Mouse (Mus musculus) left cerebral cortex, adult 9 months (tissue): Measurements from ENCODE around the gene Pnp.
"Not testable (repeated sequence)": the region's sequence is repeated elsewhere in the genome, so short reads cannot be mapped to it uniquely, and the experiment has no call there.

ENCODE experiments used
- DNase-seq, 2 experiments: peaks; one replicate each; pipeline ENCODE4 v3.0.0; 2022; ENCODE audit warnings: low spot score in 2 of 2

Gene Pnp

DNA sequence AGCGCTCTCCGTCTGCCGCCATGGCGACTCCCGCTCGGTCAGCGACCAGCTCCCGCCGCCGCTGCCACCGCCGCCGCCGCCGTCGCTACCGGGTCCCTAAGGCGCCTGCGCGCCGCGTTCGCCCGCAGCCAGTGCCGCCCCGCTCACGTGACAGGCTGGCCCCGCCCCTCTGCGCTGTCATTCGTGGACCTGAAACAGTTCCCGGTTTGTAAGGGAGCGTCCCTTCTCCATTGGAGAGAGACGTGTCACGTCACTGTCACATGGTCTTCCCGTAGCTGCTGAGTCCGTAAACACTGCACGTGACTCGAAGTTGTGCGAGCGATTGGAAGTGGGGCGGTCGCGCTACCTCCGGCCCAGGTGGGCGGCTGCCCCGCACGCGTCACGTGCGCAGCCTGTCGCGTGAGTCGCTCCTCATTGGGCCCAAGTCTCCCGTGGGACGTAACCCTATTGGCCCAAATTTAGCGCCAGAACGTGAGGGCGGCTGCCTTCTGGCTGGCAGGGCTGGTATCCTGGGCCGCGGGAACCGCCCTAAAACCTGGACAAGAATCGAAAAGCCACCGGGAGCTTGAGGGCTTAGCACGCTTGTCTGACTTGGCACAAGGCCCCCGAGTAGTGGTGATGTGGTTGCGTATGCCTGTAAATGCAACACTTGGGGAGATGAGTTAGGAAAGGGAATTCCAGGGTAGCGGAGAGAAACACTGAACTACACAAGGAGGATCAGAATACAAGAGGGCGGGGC is at the start of gene Pnp, which contains the start of gene Pip4p1:
Gene Pnp (plus strand): TSS at position 329 of the 739 bp plus-strand sequence.
Gene Pip4p1 (minus strand): TSS at position 103 of the 739 bp plus-strand sequence.
- peak; percentile 99 to 100 for DNase-seq

DNA sequence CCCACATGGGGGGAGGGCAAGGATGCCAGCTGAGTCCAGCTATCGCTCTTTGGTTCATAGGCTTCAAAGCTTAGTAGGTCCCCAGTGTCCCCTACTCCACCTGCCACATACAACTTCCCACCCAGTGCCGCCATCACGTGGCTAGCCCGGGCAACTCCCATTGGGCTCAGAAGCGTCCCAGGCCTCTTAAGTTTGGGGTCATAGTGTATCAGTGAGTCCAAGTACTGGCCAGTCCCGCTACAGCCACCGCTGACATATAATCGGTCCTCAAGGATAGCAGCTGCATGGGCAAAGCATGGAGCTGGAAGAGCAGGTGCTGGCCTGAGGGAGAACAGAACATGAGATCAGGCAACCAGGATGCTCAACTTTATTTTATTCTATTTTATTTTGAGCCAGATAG is 39.3 kb upstream of the Pnp start:
- no peak for DNase-seq

DNA sequence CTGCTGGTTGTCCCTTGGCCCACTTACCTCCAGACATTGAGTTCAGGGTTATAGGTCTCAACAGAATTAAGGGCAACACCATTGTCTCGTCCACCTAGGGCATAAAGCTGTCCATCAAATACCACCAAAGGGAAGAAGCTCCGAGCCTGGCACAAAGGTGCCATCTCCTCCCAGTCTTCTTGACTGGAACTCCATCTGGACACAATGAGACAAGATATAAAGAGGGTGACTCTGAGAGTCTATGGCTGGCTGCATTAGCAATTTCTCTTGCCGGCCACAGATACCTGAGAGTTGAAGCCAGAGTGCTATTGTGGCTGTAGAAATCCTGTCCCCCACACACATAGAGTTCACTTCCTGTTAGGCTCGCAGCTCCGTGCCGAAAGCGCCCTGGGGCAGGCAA is 38.8 kb upstream of the Pnp start:
- no peak for DNase-seq

DNA sequence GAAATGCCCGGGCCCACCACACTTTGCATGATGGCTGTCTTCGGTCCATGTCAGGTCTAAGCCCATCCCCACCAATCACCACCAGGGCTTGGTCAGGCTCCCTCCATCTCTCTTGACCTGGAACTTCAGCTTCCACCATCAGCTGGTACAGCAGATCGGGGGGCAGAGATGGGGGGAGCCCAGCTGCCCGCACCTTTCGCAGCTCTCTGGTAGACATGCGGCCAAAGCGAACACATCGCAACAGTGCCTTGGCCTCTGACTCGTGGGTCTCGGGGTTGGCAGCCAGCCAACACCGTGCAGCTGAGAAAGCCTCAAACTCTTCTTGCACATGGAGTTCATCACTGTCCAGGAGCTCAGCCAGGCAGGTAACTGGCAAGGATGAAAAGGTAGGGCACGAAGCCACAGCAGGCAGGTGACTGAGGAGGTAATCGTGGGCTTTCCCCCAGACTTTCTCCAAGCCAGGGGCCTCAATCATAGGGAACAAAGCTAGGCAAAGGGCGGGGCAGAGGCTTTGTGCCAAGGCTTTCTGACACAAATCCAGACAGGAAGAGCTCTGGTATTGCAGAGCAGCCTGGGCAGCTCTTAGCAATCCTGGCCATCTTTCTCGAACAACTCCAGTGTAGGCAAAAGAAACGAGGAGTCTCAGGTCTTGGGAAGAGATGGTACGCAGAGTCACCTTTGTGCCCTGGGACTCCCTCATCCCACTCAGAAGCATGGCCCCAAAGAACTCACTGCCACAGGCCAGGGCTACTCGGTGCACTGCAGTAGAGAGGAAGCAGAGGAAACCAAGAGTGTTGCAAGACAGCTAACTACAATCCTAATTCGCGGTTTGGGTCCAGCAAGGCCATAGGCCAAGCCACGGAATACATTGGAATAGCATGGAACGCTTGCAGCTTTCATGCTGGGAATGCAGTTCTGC is 38.1 kb upstream of the Pnp start:
- DNase-seq, result no peak

DNA sequence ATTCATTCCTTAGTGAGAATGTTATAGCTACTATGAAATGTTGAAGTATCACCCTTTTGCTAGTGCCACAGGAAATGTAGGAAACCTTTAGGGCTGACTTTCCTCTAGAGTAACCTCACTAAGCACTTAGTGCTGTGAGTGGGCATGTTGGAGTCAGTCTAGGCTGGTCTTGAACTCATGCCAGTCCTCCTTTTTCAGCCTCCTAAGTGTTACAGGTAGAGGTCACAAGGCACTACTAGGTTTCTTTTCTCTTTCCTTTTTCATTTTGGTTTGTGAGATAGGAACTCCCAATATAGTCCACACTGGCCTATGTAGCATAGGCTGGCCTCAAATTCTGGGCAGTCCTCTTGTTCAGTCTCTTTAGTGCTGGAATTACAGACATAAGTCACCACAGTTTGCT is 35.5 kb upstream of the Pnp start:
- DNase-seq, result no peak

DNA sequence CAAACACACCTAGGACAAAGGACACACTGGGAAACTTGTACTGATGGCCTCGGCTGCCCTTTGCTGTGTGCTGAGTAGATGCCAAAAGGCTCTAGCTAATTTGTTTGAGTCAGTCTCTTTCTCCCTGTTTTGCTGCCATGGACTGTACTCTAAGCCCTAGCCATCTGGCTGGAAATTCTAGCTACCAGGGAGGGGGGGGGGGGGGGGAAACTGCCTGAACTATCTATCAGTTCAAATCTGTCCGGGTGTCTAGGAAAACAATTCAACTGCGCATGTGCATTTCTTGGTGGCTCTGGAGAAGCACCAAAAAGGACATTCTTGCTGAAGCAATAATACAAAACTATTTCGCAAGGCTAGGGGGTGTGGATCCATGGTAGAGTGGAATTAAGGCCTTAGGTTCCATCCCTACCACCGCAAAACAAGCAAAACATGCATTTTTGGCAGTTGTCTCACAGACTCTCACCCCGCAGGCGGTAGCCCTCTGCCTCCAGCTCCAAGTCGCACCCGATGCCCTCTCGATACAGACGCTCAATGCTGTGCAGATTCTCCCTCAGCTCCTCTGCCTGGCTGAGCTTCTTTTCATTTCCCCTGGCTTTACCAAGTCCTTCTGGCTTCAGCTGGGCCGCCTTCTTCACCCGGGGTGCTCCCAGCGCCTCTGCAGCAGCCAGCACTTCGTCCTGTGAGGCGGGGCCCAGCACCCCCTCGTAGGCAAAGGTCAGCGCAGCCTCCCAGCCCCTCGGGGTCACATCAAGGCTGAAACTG is 34.7 kb upstream of the Pnp start:
- peak in 1 of 2 experiments; percentile 39 for DNase-seq

DNA sequence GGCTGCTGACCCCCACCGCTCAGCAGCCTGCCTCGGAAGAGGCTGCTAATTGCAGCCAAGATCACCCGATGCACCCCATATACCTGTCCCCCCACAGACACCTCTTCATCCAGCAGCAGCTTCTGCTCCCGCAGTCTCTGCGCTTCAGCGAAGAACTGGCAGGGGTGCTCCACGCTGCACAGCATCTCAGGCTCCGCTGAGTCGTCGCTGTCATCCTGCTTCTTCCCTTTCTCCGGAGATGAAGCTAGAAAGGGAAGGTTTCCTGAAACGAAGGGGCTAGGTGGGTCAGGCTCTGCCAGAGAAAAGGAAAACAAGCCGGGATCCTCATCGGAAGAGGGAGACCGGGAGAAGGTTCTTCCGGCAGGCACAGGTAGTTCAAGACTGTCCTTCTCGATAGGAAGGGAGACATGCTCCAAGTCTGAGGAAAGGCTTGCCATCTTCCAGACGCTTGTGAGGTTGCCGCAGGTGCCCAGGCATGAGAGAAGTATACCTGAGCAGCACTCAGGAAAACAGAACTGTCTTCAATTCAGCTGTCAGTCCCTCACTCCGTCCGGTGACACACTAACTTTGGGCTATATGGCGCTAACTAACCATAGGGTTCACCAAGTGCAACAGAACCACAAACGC is 34.0 kb upstream of the Pnp start:
- DNase-seq, result peak in 1 of 2 experiments; percentile 29

DNA sequence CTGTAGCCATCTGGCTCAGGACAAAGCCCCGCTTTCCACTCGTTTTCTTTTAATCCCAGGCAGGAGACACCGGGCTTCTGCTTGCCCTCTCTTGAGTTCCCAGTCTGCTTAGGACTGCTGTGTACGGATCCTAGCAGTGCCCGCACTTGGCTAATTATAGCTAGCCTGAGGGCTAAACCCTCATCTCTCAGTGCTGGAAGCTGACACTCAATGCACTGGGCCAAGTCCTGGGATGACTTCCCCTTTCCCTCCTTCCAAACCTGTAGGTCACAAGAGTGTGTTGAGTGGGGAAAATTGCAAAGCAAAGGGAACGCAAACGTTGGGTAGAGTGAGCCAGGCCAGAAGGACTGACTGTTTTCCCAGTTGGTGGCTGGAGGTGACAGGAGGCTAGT is 33.5 kb upstream of the Pnp start, which contains the start of gene Klhl33:
Gene Klhl33 (minus strand): TSS at position 134 of the 392 bp plus-strand sequence.
- DNase-seq, result no peak

DNA sequence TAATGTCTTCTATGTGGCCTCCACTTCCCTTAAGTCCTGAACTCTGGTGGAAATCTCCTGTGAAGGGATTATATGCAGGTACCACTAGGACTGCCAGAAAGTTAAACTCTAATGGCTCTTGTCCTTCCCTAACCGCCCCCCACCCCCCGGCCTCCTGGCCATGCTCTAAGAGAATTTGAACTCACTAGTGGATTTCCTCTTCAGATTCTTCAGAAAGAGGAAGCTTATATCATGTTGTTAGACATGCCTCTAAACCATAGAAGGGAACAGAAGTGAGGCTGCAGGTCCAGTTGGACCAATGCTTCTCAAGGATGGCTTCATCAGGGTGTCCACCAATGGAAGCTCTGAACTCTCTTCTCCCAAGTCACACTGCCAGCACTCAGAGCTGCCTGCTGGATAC is 32.9 kb upstream of the Pnp start:
- not testable (repeated sequence) for DNase-seq

DNA sequence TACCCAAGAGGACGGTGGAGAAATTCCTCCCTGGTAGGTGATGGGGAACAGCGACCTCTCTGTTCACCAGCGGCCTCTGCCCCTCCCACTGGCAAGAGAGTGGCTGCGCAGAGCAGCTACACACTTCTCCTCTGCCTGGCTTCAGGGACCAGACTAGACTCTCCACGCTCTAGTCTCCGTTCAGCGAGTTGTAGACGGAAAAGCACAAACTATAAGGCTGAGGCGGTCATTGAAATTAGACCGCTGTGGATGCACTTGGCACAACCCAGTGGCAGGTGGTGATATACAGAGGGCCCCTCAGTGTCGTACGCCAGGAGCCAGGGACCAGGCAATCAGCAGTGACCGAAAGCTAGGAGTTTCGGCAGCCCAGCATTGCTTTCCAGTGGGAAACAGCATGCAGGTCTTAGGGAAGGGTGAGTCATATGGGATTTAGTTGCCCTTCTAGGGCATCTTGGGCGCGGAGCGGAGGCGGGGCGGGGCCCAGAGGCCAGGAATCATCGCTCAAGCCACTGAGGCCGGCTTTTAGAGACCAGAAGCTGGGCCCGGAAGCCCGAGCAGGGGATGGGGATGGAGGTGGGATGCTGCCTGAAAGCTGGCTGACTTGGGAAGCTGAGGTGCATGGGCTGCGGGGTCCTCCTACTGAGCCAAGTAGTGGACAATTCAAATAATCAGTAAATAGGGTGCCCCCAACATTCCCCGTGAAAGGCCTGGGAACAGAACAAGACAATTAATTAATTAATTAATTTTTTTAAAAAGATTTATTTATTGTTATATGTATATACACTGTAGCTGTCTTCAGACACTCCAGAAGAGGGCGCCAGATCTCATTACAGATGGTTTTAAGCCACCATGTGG is 26.7 kb upstream of the Pnp start:
- peak in 1 of 2 experiments; percentile 29 for DNase-seq

DNA sequence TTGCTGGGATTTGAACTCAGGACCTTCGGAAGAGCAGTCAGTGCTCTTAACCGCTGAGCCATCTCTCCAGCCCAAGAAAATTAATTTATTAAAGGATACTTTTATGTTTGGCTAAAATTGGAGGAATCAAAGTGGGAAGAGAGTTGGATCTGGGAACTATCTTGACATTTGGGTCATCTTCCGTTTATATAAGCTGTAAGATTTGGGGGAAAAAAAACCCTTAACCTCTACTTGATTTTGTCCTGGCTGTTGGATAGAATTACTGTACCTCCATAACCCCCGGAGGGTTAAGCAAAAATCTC is 26.1 kb upstream of the Pnp start:
- no peak for DNase-seq

DNA sequence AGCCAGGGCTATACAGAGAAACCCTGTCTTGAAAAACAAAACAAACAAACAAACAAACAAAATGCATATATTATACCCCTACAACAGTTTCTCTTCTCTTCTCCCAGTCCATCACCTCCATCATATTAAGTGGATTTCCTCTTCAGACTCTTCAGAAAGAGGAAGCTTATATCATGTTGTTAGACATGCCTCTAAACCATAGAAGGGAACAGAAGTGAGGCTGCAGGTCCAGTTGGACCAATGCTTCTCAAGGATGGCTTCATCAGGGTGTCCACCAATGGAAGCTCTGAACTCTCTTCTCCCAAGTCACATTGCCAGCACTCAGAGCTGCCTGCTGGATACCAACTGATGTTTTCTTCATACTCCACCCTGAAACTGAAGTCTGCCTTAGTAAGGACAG is 25.6 kb upstream of the Pnp start:
- not testable (repeated sequence) for DNase-seq

DNA sequence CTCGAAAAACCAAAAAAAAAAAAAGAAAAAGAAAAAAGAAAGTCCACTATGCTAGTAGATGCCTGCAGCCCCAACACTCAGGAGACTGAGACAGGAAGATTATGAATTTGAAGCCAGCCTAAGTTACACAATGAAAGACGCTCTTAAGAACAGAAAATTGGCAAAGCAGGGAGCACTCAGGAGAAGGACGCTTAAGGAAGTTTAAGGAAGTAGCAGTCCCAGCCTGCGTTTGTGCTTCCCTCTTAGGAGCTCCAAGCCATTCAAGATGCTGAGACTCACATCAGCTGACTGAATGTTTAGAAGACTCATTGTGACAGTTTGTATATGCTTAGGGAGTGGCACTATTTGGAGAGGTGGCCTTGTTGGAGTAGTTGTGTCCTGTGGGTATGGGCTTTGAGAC is 22.8 kb upstream of the Pnp start:
- no peak for DNase-seq

DNA sequence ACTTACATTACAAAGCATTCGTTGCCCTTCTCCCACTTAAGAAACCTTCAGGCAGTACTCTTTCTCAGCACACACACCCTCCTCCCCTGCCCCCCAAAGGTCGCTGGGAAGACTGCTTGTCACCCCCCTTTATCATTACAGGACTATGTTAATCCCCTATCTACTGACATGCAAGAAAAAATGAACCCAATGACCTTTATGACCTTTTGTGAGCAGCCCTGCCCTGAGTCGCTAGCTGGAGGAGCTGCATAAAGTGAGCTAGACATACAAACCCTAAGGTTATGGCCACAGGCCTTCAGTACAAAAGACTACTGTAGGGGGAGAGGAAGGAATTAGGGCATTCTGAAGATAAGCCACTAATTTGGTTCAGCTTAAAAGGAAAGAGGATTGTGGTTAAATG is 19.5 kb upstream of the Pnp start:
- DNase-seq, result no peak

DNA sequence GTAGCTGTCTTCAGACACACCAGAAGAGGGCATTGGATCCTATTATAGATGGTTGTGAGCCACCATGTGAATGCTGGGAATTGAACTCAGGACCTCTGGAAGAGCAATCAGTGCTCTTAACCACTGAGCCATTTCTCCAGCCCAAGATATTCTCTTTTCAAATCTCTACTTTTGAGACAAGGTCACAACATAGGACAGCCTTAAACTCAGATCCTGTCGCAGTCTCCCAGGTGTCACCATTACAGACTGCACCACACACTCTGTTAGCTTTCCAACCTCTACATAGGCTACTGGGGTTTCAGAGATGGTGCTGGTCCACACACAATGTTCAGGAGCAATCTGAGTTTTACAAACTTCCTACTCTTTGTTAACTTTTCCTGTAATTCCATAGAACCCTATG is 7.4 kb upstream of the Pnp start:
- DNase-seq, result not testable (repeated sequence)

DNA sequence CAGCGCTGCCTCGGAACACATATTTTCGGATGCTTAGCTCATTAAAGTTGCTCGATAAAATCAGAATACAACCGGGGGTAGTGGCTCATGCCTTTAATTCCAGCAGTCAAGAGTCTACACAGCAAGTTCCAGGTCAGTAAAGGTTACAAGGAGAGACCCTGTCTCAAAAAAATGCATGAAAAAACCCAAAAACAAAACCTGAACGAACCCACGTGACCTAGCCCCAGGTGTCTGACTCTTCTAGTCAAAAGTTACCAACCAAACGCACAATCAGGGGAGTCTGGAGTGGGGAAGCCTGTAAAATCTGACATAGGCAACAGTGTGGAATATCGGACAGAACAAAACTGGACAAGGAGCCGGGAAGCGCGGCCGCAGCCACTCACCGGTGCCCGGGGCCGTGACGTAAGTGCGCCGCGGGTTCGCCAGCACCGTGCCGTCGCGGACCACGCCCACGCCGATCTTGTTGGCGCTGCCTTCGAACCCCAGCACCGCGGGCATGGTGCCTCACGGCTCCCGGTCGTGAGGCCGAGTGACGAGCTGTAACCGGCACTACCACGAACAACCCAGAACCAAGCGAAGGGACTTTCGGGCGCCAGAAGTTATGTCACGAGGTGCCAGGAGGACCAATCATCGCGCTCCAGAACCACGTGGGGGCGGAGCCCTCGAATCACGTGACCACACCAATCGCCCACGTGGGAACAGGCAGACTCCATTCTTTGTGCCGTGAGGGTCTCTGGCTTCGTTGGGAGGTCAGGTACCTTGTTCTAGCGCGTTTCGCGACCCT is 6.4 kb upstream of the Pnp start, which contains the start of the genes Osgep and Apex1:
Gene Osgep (minus strand): TSS at position 613 of the 784 bp plus-strand sequence.
Gene Apex1 (plus strand): TSS at position 688 of the 784 bp plus-strand sequence.
- peak; percentile 95 to 98 for DNase-seq

DNA sequence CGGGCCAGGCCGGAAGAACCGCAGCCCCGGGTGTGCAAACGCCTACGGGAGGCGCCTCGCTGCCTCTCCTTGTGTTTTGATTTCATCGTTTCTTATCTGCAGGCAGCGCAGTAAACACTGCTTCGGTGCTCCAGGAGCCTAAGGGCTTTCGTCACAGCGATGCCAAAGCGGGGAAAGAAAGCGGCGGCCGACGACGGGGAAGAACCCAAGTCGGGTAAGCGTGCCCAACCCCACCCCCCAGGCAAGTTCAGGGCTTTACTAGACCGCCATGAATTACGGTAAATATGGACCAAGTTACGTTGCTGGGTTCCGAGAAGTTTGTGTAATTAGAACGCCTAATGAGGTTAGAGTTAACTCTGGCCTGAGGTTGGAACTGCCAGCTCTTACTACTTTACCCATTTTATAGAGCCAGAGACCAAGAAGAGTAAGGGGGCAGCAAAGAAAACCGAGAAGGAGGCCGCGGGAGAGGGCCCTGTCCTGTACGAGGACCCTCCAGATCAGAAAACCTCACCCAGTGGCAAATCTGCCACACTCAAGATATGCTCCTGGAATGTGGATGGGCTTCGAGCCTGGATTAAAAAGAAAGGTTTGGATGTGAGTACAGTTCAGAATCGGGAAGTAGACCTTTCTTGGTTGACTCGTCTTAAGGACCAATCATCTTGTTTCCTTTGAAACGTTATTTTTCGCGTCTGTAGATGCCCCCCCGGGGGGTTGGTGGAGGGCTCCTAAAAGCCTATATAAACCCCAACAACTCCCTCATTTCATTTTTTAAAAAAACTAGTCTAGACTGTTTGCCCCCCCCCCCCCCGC is 5.6 kb upstream of the Pnp start:
- peak in 1 of 2 experiments; percentile 25 for DNase-seq

DNA sequence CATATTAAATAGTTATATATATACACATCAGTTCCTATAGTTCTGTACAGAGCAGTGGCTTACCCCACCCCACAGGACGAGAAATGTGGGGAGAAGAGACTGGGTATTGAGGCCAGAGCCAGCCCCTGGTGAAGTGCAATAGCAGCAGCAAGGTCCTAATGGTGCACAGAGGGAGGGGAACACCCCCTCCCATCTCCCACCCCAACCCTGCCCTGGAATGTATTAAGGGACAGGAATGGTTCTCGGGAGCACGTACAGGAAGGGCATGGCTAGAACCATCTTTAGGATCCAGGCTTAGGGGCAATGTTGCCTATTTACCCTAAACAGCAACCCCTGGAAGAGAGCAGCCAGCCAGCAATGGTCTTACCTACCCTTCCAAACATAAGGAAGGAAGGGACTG is 3.5 kb upstream of the Pnp start:
- no peak for DNase-seq

DNA sequence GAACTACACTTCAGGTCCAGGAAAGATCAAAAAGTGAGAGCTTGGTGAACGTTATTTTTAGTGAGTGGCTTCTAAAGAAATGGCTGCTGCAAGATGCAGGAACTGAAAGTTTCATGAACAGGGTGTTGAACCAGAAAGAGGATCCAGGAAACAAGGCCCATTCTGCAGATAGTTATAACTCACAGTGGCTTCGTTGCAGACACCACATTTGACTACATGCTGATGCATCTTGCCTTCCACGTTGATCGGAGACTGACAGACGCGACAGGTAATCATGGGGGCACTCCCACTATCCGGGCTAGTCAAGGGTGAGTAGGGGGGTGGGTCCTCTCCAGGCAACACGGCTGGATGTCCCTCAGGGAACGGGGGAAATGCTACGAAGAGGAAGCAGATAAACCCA is 931 bp upstream of the Pnp start:
- DNase-seq, result no peak
